Mouse (Mus musculus) 3134 (cell line): Measurements from ENCODE around the gene Chn2.

ENCODE experiments used
- DNase-seq: peaks from one replicate; pipeline ENCODE4 v3.0.0-alpha.2; 2011; ENCODE audit warnings: low spot score; ENCODE audit not compliant: insufficient read length; ENCODE audit errors: extremely low read depth

Gene Chn2

GRCm38 (mm10) chr6:54227061-54227460, 187.7 kb downstream of the Chn2 start:
- no peak for DNase-seq

GRCm38 (mm10) chr6:54228421-54228820, 189.1 kb downstream of the Chn2 start:
- DNase-seq = no peak

GRCm38 (mm10) chr6:54228874-54229273, 189.5 kb downstream of the Chn2 start:
- DNase-seq = no peak

GRCm38 (mm10) chr6:54231769-54232558, 192.6 kb downstream of the Chn2 start:
- DNase-seq = no peak

GRCm38 (mm10) chr6:54236441-54236840, 197.1 kb downstream of the Chn2 start:
- no peak for DNase-seq

- DNase-seq = no peak
These were observed 202.4 kb downstream of the Chn2 start for GRCm38 (mm10) chr6:54241761-54242160.

GRCm38 (mm10) chr6:54242286-54242685, 202.9 kb downstream of the Chn2 start:
- DNase-seq = no peak

- no peak for DNase-seq
These were observed 209.2 kb downstream of the Chn2 start for GRCm38 (mm10) chr6:54248354-54249252.

GRCm38 (mm10) chr6:54251401-54252191, 212.2 kb downstream of the Chn2 start:
- no peak for DNase-seq

- no peak for DNase-seq
These were observed 213.9 kb downstream of the Chn2 start for GRCm38 (mm10) chr6:54253206-54253605.

- no peak for DNase-seq
These were observed 214.5 kb downstream of the Chn2 start for GRCm38 (mm10) chr6:54253881-54254280.

GRCm38 (mm10) chr6:54254759-54255158, 215.4 kb downstream of the Chn2 start:
- DNase-seq = no peak

GRCm38 (mm10) chr6:54255321-54255720, 216.0 kb downstream of the Chn2 start:
- no peak for DNase-seq

- no peak for DNase-seq
These were observed 217.0 kb downstream of the Chn2 start for GRCm38 (mm10) chr6:54256397-54256796.

GRCm38 (mm10) chr6:54257552-54257951, 218.2 kb downstream of the Chn2 start:
- DNase-seq = no peak

- no peak for DNase-seq
These were observed 219.1 kb downstream of the Chn2 start for GRCm38 (mm10) chr6:54258462-54258861.

- DNase-seq = no peak
These were observed 223.4 kb downstream of the Chn2 start for GRCm38 (mm10) chr6:54262732-54263131.

GRCm38 (mm10) chr6:54263890-54264289, 224.5 kb downstream of the Chn2 start:
- no peak for DNase-seq

- no peak for DNase-seq
These were observed 225.2 kb downstream of the Chn2 start for GRCm38 (mm10) chr6:54264537-54264936.

GRCm38 (mm10) chr6:54265384-54265783, 226.0 kb downstream of the Chn2 start:
- no peak for DNase-seq
